Comparison of ENCODE assay signal across 8 mouse cellular contexts in genomic region chr14:34820653-34821005, GRCm38 (mm10). TPM values are rescaled to one million over a fixed set of nuclear protein-coding genes. Genes with fewer than 3 reads are reported as not detected.
DNase-seq lines count a peak whose midpoint lies in the region; ATAC-seq lines count a peak whose summit lies in the region.

No protein-coding gene starts in this region.

- peak; percentile 12 for ATAC-seq in midbrain, embryonic 16.5 days

- peak; percentile 30 to 40 for DNase-seq in cerebellum, postnatal 25 days
- DNase-seq in cerebellum, adult 9-10 months = no peak
- DNase-seq in retina, embryonic 14.5 days (ENCODE audit: low spot score) = peak; percentile 53
- DNase-seq in retina, postnatal 1 day = no peak
- DNase-seq in kidney, postnatal 14 days = peak; percentile 8
- no peak for DNase-seq in urinary bladder, postnatal 14 days (ENCODE audit: low spot score)
- no peak for DNase-seq in frontal cortex, adult 2 months (ENCODE audit: extremely low spot score in 1 of 2, low spot score in 1 of 2)

- H3K4me3 ChIP-seq in midbrain, embryonic 16.5 days (ENCODE audit: low read depth, low read length) = peak overlapping the region; percentile 74

- no peaks in the 10 kb centered on the region for H3K9me3 ChIP-seq in midbrain, embryonic 16.5 days (replicated peaks; ENCODE audit: control insufficient read depth, low read length, poor library complexity, severe bottlenecking)

- H3K9ac ChIP-seq in midbrain, embryonic 16.5 days (ENCODE audit: low read depth, low read length) = peak overlapping the region; percentile 84

- H3K4me2 ChIP-seq in midbrain, embryonic 16.5 days (ENCODE audit: low read length) = peak overlapping the region; percentile 90

- H3K36me3 ChIP-seq in midbrain, embryonic 16.5 days (ENCODE audit: control insufficient read depth, insufficient read depth, low read length) = no peaks in the 10 kb centered on the region

- peak overlapping the region; percentile 84 for H3K27ac ChIP-seq in midbrain, embryonic 16.5 days (ENCODE audit: low read length)

- H3K27me3 ChIP-seq in midbrain, embryonic 16.5 days (ENCODE audit: control insufficient read depth, insufficient read depth, low read depth, low read length) = peaks cover 24% of the 10 kb centered on the region

- under 1% methylated on average over 12 of the region's 12 CpGs for WGBS in midbrain, embryonic 16.5 days

- H3K4me1 ChIP-seq in midbrain, embryonic 16.5 days (ENCODE audit: control insufficient read depth, insufficient read depth, low read length) = peaks cover 24% of the 10 kb centered on the region

RNA-seq across cellular contexts. Expression of gene Grid1, which starts 0.7 kb away (rescaled TPM):
- polyA plus RNA-seq in midbrain, embryonic 16.5 days (2015; fragmentation: Nextera tagmentation; extraction: Ambion mirVana) = 6.2 and 8.1 TPM in 2 replicates
- polyA plus RNA-seq in frontal cortex, adult 2 months (2012; rRNA removed) = 19.4 and 20.7 TPM in 2 replicates

Comparison
In these comparisons a context has a peak if more than half of its experiments do, and no peak if none do; other contexts are left out.
1. DNase-seq: peak in cerebellum, postnatal 25 days (2 of 2), retina, embryonic 14.5 days (single experiment) and kidney, postnatal 14 days (single experiment); none in cerebellum, adult 9-10 months (single experiment), retina, postnatal 1 day (single experiment), urinary bladder, postnatal 14 days (single experiment) and frontal cortex, adult 2 months (0 of 2).